Mouse (Mus musculus): ENCODE results near the gene Kcna1. TPM values are rescaled to one million over a fixed set of nuclear protein-coding genes. Genes with fewer than 3 reads are reported as not detected.

The Kcna1 gene
- total RNA-seq, 2 experiments from 2014 or later, result 48.5 to 53.7 TPM

GRCm38 (mm10) chr6:126599201-126599995 lies 46.8 kb downstream of the Kcna1 start:
- peak in 1 of 2 experiments; percentile 55 for DNase-seq (ENCODE audit: low spot score in 2 of 2)

DNA sequence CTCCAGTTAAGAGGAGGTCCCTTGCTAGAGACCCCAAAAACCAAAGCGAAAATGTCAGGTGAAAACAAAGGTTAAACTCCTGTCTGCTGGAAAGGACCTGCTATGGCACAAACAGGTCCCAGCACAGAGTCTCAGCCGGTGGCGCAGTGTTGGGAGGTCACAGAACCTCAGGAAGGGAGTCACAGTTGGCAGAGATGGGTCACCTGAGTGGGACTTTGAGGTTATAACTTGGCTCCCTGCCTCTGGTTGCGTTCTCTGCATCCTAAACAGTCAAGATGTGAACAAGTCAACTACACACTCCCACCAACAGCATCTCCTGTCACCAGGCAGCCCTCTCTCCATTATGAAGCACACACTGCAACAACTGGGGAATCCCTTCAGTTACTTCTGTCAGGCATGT lies 48.4 kb downstream of the Kcna1 start:
- no peak for DNase-seq (ENCODE audit: low spot score in 2 of 2)

DNA sequence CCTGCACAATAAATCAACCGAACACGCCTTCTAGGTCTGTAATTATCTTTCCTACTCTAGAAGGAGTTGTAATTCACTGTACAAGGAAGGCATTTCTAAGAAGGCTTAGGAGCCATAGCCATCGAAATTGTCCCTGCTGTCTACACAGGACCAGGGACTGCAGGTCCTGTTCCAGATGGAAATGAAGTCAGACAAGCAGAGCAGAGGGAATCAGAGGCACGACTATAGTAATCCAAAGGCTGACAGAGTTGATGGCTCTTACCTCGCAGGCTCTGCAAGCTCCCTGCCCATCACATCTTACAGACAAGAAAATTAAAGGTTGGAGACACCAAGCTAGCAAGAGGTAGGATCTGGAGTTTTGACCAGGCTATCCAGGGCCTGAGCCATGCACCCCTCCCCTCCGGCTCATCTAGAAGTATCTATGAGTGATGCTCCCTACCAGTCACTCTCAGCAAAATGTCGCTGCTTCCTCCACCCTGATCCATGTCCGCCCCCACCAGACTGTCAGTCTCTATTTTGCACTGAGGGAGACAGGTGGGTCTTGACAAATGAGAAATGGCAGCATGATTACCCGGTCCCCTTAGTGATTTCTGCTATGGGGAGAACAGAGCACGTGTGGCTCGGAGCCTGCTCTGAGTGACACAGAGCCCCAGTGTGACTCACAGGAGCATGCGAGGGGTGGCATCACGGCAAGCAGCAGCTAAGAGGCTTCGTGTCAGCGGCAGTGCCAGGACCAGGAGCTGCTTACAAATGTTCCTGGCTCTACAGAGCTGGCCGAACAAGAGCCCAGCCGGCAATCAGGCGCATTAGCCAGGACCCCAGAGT lies 50.2 kb downstream of the Kcna1 start:
- peak; percentile 42 to 55 for DNase-seq (ENCODE audit: low spot score in 2 of 2)

GRCm38 (mm10) chr6:126595130-126595529 lies 51.1 kb downstream of the Kcna1 start:
- no peak for DNase-seq (ENCODE audit: low spot score in 2 of 2)

DNA sequence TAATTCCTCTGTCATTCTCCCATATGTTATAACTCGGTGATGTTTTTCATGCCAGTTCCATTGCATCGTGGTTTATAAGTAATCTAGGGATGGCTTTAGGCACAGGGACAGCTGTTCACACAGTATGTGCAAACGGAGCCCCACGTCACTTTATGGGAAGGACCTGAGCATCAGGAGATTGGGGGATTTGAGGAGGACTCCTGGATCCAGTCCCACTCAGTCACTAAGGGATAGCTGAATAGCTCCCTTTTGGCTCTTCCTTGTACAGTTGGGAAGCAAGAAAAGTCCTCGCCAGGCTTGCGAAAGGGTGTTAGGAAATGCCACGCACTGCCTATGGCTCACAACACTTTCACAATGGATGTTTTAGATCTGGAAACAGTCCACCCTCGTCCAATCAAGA lies 51.8 kb downstream of the Kcna1 start:
- no peak for DNase-seq (ENCODE audit: low spot score in 2 of 2)

GRCm38 (mm10) chr6:126593336-126593735 lies 52.8 kb downstream of the Kcna1 start:
- DNase-seq (ENCODE audit: low spot score in 2 of 2), result no peak

Other genes starting within 250 kb of the Kcna1 start
- gene Kcna5, start 111.0 kb downstream of the Kcna1 start, total RNA-seq (2021), result 1 to 10 TPM; 1.4 to 1.6 TPM
- gene Kcna6, start 94.3 kb upstream of the Kcna1 start, total RNA-seq (2021), result 10 to 100 TPM; 53.2 to 59.6 TPM
- 100 to 1,000 TPM; 141 to 150 TPM for gene Ndufa9, start 202.8 kb upstream of the Kcna1 start, total RNA-seq (2021)
- under 1 TPM in 1 of 2 experiments, not detected in 1; 0.18 TPM for gene Akap3, start 206.7 kb upstream of the Kcna1 start, total RNA-seq (2021)

Data from layer of hippocampus, postnatal 10 days (tissue).